Mouse (Mus musculus): ENCODE results near the gene Phf20. TPM values are rescaled to one million over a fixed set of nuclear protein-coding genes. Genes with fewer than 3 reads are reported as not detected.

Phf20 gene
- polyA plus RNA-seq, 1 experiment from 2014 or later, result 75.5 TPM

DNA sequence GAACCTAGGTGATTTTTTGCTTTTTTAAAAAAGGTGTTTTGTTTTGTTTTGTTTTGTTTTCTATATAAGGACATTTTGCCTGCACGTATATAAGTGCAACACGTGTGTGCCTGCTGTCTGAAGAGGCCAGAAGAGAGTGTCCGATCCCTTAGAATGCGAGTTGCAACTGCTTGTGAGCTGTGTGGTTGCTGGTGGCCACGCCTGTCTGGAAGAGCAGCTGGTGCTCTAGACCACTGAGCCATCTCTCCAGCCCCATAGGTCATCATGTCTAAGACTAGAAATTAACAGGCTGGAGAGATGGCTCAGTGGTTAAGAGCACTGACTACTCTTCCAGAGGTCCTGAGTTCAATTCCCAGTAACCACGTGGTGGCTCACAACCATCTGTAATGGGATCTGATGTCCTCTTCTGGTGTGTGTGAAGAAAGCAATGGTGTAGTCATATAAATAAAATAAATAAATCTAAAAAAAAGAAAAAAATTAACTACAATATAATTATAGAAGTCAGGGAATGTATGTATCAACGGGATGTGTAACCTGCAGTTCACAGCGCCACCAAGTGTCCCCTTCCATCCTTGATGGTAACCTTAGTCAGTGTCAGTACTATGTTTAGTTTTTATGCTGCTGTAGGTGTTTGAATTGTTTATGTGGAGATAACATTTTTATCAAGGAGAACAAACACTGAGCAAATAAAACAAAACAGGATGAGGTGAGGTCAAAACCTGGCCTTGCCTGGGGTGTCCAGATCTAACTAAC lies 156.3 kb downstream of the Phf20 start:
- Histone ChIP-seq H3K27ac (no peak overlapping the region), H3K9me3 (replicated peaks) (no peaks in the 10 kb centered on the region), H3K36me3 (no peaks in the 10 kb centered on the region), H3K4me3 (no peak overlapping the region), H3K27me3 (ENCODE audit: low read depth, poor library complexity, severe bottlenecking) (no peaks in the 10 kb centered on the region), H3K4me1 (no peaks in the 10 kb centered on the region)
- 80% methylated on average over 8 of the region's 8 CpGs for WGBS
- no peak for DNase-seq (ENCODE audit: low spot score)

DNA sequence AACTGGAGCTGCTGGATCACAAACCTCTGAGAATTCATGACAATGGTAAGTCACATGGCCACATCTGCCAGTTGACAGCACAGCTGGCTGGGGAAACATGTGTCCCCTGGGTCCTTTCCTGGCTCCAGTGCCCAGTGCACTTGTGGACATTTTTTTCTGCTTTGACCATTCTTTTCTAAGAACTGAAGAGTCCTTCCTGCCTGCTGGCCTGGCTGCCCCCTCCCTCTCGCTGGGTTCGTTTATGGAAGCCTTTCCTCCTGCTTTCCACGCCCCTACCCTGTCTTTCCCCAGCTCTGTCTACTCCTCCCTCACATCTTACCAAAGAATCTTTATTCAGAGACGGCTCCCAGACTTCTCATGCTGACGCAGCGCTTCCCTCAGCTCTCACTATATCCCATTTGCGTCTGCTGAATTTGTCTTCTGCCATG lies 157.0 kb downstream of the Phf20 start:
- Histone ChIP-seq H3K9me3 (replicated peaks) (no peaks in the 10 kb centered on the region), H3K27ac (no peak overlapping the region), H3K4me3 (no peak overlapping the region), H3K27me3 (ENCODE audit: low read depth, poor library complexity, severe bottlenecking) (no peaks in the 10 kb centered on the region), H3K4me1 (no peaks in the 10 kb centered on the region), H3K36me3 (no peaks in the 10 kb centered on the region)
- DNase-seq (ENCODE audit: low spot score), result no peak
- 63% methylated on average over 7 of the region's 7 CpGs for WGBS

- Histone ChIP-seq H3K27ac (no peak overlapping the region), H3K27me3 (ENCODE audit: low read depth, poor library complexity, severe bottlenecking) (no peaks in the 10 kb centered on the region), H3K36me3 (no peaks in the 10 kb centered on the region), H3K4me3 (no peak overlapping the region), H3K4me1 (no peaks in the 10 kb centered on the region), H3K9me3 (replicated peaks) (no peaks in the 10 kb centered on the region)
- WGBS, result 78% methylated on average over 7 of the region's 7 CpGs
- DNase-seq (ENCODE audit: low spot score), result no peak
These were observed 159.8 kb downstream of the Phf20 start for GRCm38 (mm10) chr2:156356031-156356430.

Small RNA genes within 50 kb of the gene (microRNA-seq; reads per million reads assigned to microRNA genes)
- gene Gm22759, result not detected

Other genes starting within 250 kb of the Phf20 start
- gene Cep250, start 240.0 kb upstream of the Phf20 start, polyA plus RNA-seq (2016; fragmentation: Nextera tagmentation; extraction: Ambion mirVana), result 28.7 and 34.3 TPM in 2 replicates
- 1.2 and 1.5 TPM in 2 replicates for gene 6430550D23Rik, start 188.5 kb upstream of the Phf20 start, polyA plus RNA-seq (2016; fragmentation: Nextera tagmentation; extraction: Ambion mirVana)
- gene Ergic3, start 188.4 kb upstream of the Phf20 start, polyA plus RNA-seq (2016; fragmentation: Nextera tagmentation; extraction: Ambion mirVana), result 191 TPM in 2 replicates
- not detected in 2 replicates for gene Fer1l4, start 143.5 kb upstream of the Phf20 start, polyA plus RNA-seq (2016; fragmentation: Nextera tagmentation; extraction: Ambion mirVana)
- gene Spag4, start 131.3 kb upstream of the Phf20 start, polyA plus RNA-seq (2016; fragmentation: Nextera tagmentation; extraction: Ambion mirVana), result 5.6 and 5.9 TPM in 2 replicates
- 75.7 and 81.6 TPM in 2 replicates for gene Cpne1, start 84.5 kb upstream of the Phf20 start, polyA plus RNA-seq (2016; fragmentation: Nextera tagmentation; extraction: Ambion mirVana)
- 53.9 and 55.4 TPM in 2 replicates for gene Rbm12, start 84.5 kb upstream of the Phf20 start, polyA plus RNA-seq (2016; fragmentation: Nextera tagmentation; extraction: Ambion mirVana)
- 15.9 and 26.5 TPM in 2 replicates for gene Gm28036, start 69.4 kb upstream of the Phf20 start, polyA plus RNA-seq (2016; fragmentation: Nextera tagmentation; extraction: Ambion mirVana)
- 380 and 410 TPM in 2 replicates for gene Romo1, start 52.4 kb upstream of the Phf20 start, polyA plus RNA-seq (2016; fragmentation: Nextera tagmentation; extraction: Ambion mirVana)
- gene Nfs1, start 52.3 kb upstream of the Phf20 start, polyA plus RNA-seq (2016; fragmentation: Nextera tagmentation; extraction: Ambion mirVana), result 38.2 and 43.2 TPM in 2 replicates
- 469 and 559 TPM in 2 replicates for gene Rbm39, start 16.2 kb upstream of the Phf20 start, polyA plus RNA-seq (2016; fragmentation: Nextera tagmentation; extraction: Ambion mirVana)
- gene Cnbd2, start 115.8 kb downstream of the Phf20 start, polyA plus RNA-seq (2016; fragmentation: Nextera tagmentation; extraction: Ambion mirVana), result 2.6 TPM in 2 replicates
- 53.3 and 61.0 TPM in 2 replicates for gene Scand1, start 116.2 kb downstream of the Phf20 start, polyA plus RNA-seq (2016; fragmentation: Nextera tagmentation; extraction: Ambion mirVana)
- gene Epb41l1, start 224.4 kb downstream of the Phf20 start, polyA plus RNA-seq (2016; fragmentation: Nextera tagmentation; extraction: Ambion mirVana), result 0.46 and 1.1 TPM in 2 replicates

Measured in limb, embryonic 10.5 days (tissue).